Mouse (Mus musculus) liver, embryonic 14.5 days (tissue): ENCODE results near the gene Ier5.

Source experiments
- CTCF ChIP-seq: IDR thresholded peaks from 2 replicates; pipeline ENCODE4 v1.5.1; 2016; ENCODE audit warnings: antibody characterized with exemption, low read depth, control low read depth
- EP300 ChIP-seq: IDR thresholded peaks from 2 replicates; pipeline ENCODE4 v1.6.1; 2016; ENCODE audit warnings: antibody characterized with exemption, low read depth

GRCm38 (mm10) chr1:155054366-155054965 is 45.0 kb downstream of the Ier5 start:
- TF ChIP-seq EP300, result no peak
- TF ChIP-seq CTCF, result no peak
